Mouse (Mus musculus): ENCODE data around the gene Nanos1.
A peak's percentile ranks its signal among the peaks of the same experiment; 100 is the strongest.

Nanos1 gene

DNA sequence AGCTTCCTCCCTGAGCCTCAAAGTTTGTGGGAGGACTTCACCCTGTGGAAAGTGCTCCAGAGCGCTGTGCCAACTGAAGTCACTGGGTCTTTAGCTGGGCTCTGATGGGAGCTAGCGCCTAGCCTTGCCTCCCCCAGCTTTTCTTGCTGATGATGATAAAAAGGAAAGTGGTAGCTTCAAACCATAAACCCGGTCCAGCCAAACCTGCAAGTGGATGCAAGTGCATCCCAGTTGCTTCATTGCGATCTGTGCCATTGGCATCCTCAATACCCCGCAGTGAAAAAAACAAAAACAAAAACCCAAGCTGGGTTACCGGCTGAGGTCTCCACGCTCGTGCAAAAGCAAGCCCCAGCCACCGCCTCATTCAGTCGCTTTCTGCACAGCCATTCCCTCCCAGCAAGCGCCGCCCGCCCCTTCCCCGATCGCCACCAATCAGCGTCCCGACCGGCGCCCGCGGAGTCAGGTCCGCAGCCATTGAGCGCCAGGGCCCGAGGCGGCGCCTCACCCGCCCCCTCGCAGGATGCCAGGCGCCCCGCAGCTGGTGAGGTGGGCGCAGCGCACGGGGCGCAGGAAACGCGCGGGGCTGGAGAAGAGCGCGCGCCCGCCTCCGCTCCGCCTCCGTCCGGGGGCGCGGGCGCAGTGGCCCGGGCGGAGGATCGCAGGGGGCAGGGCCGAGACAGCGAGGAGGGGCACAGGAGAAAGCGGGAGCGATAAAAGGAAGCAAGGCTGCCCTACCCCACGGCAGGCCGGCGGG, at the start of gene Nanos1:
Gene Nanos1, plus strand, starts transcription at position 550 of the 754 bp plus-strand sequence.
- peak; percentile 87 to 93 for DNase-seq

DNA sequence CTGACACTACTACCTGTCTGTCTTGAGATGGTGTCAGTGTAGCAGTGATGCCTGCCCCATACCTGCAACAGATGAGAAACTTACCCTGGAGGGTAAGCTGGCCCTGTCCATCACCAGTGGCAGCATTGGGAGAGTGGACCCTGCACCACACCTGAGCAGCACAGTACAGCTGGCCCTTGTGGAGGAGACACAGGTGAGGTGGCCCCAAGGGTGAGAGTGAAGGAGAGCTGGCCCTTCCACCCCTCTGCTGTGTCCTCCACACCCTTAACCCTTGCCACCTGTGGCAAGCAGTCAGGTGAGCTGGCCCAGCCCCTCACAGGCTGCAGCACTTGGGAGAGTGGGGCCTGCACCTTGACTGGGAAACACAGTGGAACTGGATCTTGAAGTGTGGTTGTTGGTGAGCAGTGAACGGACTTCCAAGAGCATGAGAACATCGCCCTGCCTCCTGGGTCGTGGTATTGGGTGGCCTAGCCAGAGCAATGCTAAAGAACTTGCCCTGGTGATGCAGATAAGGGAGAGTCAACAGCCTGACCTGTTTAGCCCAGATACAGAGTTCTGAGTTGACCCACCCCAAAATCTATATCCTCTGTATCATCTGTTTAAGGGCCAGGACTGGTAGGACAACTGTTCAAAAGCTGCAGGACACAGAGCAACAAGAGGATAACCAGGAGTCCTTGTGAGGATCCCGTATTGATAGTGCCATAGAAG, 46.4 kb upstream of the Nanos1 start:
- no peak for DNase-seq

DNA sequence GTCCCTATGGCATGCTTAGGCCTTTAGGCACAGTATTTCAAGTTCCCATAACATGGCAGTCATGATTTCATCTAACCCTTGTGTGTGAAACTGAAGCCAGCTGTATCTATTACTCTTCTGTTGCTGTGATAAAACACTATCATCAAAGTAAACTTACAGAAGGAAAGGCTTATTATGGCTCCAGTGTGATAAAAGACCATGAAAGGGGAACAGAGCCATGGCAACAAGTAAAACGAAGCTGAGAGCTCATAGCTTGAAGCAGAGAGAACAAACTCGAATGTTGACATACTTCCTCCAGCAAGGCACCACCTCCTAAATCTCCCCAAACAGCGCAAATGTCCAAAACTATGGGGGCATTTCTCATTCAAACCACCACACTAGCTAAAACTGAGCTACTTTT, 45.6 kb upstream of the Nanos1 start:
- no peak for DNase-seq

DNA sequence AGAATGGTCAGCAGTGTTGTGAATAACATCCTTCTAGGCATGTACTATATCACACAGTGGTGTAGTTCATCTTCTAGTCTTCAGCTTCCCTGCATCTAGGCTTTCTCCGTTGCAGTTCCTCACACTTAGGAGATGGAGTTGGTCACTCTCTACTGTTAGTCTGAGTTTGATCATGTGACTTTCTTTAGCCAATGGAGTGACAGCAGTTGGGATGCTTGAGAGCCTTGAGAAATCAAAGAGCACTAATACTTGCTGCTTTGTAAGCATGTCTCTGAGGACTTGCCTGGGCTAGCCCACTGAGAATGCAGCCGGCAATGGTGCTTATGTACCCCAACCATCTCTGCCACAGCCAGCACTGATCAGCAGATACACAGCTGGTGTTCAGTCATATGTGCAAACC, 43.2 kb upstream of the Nanos1 start:
- no peak for DNase-seq

DNA sequence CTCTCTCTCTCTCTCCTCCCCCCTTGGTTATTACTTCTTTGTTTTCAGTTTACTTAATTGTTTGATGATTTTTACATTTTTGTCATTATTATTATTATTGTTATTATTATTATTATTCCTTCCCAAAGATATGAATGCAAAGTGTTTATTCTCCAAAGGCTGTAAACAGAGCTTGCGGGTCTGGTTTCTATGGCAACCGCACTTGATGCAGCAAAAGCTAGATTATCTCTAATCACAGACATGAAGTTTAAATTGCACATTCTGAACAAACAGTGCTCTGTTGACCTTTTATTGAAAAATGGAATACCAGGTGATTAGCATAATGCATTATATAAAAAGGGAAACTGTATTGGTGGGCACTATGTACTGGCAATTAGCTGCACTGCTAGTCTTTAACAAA, 39.4 kb upstream of the Nanos1 start:
- DNase-seq, result no peak

DNA sequence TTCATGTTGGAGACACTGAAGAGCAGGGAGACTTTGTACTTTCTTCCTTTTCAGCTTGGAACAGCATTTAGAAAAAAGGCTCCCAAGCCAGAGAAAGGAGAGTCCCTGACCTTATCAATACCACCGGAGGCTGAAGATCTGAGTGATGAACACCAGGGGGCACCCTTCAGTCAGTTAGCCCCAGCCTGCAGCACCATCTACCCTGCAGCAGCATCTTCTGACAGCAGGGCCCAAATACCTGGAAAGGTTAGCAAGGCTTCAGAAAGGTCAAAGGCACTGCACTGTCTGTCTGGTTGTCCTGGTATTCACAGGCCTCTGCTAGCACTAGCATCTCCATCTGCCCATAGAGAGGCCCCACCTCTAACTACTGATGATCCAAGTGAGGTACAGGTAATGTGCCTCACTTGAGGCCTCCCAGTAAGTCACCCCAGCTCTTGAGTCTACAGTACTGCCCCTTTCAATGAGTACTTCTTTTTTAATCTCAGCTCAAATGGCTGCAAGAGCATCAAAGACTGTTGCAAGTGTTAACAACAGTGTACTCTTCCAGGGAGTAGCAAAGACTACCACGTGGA, 25.4 kb upstream of the Nanos1 start:
- peak; percentile 28 to 71 for DNase-seq

DNA sequence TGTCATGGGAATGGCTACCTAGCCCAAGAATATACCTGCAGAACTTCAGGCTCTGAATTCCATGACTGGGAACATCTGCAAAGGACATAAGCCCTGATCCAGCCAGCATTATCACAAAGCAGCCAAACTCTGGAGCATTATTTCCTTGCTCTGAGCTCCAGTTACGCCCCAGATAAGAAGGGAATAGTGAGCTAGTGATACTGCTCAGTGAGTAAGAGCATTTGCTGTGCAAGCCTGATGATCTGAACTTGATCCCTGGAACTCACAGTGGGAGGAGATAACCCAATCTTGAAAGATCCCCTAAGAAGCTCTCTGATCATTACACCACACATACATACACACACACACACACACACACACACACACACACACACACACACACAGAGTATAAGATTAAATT, 24.5 kb upstream of the Nanos1 start:
- DNase-seq, result no peak

DNA sequence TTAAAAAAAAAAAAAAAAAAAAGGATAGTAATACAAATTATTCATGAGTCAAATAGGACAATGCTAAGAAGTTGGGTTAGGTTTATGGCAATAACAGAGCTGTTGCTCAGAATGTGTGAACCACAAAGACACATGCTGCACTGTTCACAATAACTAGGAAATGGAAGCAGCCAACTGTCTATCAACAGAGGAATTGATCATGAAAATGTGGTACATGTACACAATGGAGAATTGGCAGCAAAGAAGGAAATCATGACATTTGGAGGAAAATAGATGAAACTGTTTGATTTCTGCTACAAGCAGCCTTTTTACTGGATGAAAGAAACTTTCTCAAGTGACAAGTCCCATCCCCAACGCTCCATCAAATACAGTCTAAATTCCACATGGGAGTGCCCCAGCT, 23.8 kb upstream of the Nanos1 start:
- DNase-seq, result no peak

DNA sequence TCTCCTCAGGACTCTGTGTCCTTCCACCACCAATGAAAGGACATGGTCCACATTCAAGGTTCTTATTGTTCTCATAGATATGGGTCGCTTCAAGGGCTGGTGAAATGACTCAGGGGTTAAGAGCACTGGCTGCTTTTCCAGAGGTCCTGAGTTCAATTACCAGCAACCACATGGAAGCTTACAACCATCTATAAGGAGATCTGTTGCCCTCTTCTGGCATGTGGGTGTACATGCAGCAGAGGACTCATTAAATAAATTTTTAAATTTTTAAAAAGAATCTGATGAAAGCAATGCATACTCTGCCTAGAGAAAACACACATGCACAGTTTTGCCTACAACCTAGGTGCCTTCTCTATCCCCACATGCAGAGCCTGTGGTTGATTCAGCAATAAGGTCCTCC, 15.2 kb upstream of the Nanos1 start:
- DNase-seq, result no peak

DNA sequence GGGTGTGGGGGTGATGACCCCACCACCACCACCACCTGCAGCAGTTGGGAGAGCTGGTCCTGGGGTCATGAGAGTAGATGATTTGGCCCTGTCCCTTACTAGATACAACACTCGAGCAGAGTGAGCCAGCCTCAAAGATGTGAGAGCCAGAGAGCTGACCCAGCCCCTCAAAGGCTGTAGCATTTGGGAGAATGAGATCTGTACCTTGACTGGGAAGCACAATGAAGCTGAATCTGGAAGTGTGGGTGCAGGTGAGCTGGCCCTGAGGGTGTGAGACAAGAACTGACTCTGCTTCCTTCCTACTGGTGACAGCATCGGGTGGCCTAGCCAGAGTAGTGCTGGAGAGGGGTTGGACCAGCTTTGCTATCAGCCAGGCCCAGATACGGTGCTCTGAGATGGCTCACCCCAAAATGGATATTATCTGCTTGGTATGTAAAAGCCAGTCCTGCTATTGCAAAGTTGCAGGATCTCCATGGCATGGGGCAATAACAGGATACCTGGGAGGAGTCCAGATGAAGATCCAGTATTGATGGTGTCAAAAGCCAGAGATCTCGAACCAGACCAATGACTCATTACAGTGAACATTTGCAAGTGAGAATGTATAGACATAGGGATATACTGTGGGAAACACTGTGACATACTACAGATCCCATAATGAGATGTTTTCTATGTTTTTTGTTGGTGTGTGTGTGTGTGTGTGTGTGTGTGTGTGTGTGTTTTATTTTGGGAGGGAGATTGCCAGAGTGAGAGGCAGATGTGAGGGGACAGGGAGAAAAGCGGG, 11.8 kb upstream of the Nanos1 start:
- DNase-seq, result no peak

DNA sequence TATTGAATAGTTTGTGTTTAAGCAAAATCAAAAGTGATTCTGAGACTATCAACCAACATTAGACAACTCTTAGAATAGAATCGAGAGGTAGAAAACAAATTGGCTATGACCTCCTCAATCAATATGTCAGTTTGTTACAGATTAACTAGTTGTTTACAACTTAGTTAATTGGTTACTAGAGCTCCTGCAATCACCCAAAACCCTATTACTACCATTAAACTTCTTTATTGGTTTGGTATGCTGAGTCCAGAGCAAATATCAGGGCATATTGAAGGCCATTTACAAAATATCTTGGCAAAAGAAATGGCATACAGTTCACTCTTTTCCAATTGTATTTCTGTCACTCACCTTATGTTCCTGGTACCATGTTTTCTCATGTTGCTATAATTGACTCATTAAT, 8.0 kb upstream of the Nanos1 start:
- no peak for DNase-seq

DNA sequence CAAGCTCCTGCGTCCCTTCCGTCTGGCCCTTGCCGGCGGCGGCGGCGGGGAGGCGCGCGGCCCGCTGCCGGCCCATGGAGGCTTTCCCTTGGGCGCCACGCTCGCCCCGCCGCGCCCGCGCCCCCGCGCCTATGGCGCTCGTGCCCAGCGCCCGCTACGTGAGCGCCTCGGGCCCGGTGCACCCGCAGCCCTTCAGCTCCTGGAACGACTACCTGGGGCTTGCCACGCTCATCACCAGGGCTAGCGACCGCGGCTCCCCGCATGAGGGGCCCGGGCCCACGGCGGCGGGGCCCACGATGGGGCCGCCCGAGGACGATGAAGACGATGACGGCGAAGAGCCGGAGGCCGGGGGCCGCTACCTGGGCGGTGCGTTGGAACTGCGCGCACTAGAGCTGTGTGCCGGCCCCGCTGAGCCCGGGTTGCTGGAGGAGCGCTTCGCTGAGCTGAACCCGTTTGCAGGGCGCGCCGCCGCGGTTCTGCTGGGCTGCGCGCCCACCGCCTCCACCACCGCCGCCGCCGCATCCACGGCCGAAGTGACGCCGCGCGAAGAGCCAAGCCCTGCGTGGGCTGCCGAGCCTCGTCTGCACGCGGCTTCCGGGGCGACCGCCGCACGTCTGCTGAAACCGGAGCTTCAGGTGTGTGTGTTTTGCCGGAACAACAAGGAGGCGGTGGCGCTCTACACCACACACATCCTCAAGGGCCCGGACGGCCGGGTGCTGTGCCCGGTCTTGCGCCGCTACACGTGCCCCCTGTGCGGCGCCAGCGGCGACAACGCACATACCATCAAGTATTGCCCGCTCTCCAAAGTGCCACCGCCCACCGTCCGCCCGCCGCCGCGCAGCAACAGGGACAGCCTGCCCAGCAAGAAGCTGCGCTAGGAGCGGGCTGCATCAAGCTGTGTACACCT, 658 bp downstream of the Nanos1 start:
- DNase-seq, result peak; percentile 44 to 67

DNA sequence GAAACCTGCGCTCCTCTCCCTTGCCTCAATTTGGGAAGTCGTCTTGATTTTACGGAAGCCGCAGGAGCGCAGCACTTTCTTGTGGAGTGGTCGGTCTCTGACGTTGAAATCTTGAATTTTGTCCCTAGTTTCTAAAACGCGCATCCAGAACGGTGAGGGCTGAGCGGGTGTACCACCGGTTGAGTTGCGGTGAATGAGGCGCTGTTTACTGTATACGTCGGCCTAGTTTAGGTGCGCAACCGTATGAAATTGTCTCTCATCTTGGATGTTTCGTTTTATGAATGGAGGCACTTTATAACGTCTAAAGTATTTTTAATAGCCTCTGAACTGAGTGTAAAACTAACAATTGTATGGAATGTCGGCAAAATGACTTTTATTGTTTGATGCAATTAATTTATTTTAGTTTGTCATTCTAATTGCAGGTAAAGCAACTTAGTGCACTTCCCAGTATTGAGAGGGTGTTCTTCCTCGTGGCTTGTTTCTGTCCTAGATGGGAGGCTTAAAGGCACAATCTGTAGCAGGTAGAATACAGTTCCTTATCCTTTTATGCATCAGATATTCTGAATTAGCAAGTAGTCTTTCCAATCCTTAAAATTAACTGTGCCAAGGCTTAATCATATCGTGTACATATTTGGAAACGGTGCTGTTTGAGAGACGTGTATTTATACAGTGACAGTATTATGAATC, 1.5 kb downstream of the Nanos1 start:
- no peak for DNase-seq

DNA sequence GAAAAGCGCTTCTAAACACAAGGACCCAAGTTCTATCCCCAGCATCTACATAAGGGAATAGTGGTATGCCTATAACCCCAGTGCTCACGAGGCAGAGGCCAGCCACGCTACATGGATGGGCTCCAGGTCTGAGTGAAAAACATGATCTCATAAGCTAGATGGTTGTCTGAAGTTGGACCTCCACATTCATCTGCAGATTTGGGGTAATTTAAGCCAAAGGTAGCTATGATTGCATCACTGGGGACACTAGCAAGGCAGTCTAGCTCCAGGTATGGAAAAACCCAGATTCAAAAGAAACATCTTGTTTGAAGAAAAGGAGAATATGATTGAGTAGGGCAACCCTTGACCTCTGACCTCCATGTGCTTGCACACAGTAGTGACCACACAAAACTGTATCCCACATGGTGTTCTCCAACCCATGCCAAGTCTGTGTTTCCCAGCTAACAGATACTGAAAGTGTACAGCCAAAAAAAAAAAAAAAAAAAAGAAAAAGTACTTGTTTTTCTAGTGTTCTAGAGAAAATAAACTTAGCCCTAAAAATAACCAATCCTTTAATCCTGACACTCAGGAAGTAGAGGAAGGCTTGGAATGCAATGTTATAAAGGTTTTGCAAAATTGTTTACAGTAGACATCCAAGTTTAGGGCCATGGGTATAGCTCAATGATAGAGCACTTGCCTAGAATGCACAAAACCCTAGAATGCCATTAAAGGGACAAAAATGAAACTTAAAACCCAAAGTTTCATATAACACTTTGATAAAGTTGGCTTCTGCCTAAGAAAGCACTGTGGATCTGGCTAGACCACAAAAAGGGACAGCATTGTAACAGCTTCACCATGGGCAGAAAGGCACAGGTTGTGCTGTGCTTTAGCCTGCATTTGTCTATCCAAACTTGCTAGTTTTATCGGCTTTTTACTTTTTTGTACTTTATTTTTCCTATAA, 3.4 kb downstream of the Nanos1 start:
- DNase-seq, result no peak

DNA sequence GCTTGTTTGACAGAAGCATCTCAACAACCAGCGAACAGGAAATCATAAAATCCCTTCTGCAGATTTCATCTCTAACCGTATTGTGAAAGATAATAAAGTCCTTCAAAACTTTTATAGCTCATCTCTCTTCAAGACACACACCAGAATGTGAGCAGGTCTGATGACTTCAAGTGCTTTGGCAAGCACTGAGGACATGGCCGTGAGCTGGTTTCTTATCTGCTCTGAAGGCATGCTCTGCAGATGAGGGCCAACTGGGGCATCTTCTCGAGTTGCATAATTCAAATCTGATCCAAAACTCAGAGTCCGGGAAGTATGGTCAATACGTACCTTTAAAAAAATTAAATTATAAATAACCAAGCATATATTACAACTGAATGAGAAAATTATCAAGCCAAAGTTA, 17.6 kb downstream of the Nanos1 start:
- DNase-seq, result no peak

DNA sequence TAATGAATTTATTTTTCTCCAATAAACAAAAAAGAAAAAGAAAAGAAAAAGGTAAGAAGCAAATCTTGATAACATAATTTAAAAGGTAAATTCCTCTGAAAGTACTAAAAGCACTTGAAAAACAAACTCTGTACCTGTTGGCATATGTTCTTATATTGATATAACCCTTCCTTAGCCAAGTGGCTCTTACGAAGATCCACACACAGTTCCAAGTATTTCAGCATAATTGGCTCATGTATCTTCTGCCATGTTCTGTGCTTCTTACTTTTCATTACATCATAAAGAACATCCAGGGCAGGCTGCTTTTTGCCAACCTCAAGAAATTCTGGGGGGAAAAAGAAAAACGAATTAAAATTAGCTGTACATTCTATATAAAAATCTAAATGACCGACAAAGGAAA, 26.2 kb downstream of the Nanos1 start:
- no peak for DNase-seq

DNA sequence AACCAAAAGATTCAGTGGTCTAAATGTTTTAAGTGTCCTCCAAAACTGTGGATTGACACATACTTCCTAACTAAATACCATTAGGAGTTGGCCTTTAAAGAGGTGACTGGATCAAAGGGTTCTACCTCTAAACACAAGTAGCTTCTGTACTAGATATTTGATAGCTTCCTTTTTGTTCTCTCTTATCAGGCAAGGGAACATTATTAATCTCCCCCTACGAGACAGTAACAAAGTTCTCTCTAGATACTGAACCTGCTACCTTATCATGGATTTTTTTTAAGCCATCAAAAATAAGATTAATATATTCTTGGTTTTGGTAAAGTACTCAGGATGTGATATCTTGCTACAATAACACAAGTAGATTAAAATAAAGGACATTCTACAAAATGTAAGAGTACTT, 28.9 kb downstream of the Nanos1 start:
- DNase-seq, result no peak

DNA sequence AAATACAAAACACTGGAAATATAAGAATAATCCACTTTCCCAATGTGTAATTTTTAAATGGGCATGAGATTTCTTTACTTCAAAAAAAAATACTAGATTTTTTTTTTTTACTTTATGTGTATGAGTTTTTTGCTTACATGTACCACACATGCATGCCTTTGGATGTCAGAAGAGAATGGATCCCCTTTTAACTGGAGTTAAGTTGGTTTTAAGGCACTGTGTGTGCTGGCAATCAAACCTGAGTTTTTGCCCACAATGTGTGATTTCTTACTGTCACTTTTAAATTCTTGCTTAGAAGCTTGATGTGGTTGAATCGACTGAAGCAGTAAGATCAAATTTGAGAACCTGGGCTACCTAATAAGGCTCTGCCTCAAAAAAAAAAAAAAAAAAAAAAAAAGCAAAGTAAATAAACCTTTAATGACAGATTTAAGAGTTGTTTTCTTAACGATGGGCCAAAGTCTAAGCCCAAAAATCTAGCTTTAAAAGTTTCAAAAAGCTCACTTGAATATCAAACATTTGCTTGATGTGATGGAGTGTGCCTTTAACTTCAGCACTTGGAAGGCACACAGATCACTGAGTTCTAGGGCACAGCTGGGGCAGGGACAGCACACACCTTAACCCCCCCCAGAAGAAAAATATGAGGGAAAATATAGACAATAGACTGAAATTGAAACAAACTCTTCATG, 31.8 kb downstream of the Nanos1 start:
- DNase-seq, result no peak

DNA sequence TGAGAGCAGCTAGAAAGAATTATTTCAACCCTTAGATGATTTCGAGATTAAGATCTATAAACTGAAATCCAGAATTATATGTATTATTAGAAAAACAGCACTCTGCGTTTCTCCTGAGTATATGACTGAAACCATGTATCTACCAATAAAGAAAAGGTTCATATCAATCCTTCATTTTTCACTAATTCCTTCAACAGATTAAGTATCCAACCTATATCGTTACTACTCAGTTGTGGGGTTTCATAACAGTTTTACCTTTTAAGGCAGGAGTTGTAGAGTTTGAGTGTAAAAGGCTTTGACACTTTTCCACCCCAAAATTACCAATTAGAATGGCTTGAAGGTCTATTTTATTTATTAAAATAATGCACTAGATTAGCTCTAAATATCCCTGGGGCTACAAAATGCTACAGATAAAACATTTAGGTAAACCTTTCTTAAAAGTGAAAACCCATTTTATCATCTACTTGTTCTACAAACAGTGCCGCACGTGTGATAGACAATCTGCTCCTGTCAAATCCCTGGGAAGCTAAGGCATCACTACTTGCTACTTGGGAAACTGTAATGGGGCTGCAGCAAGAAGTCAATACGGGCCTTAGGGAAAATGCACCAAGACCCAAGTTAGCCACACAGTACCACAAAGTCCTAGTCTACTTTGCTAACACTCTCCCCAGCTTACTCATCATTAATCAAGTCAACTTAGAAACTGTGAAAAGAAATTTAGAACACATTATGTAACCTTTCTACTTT, 32.6 kb downstream of the Nanos1 start:
- no peak for DNase-seq

Data from kidney, postnatal 36 days (tissue).